Mouse (Mus musculus) embryonic facial prominence, embryonic 14.5 days (tissue): ENCODE data around the gene Ptk7. TPM values are rescaled to one million over a fixed set of nuclear protein-coding genes. Genes with fewer than 3 reads are reported as not detected.
"Not testable (repeated sequence)": the region's sequence is repeated elsewhere in the genome, so short reads cannot be mapped to it uniquely, and the experiment has no call there.

Experiments used
- ATAC-seq: fragments of 200-750 bp; cut with Nextera tagmentation; 2 replicates; pipeline ENCODE4 v1.8.0; 2017; ENCODE audit warnings: low read depth, moderate number of reproducible peaks, moderate TSS enrichment
- DNase-seq: peaks from one replicate; pipeline ENCODE4 v3.0.0-alpha.2; 2015; ENCODE audit warnings: low spot score
- H3K27ac ChIP-seq: fragments of 300-500 bp; sonication (generic); replicated peaks from 2 replicates; pipeline ENCODE4 v1.5.1; 2014; ENCODE audit warnings: low read depth, mild to moderate bottlenecking, low read length, moderate library complexity
- H3K27me3 ChIP-seq: fragments of 300-500 bp; sonication (generic); replicated peaks from 2 replicates; pipeline ENCODE4 v1.6.1; 2014; ENCODE audit warnings: low read length; ENCODE audit not compliant: control insufficient read depth, insufficient read depth
- H3K36me3 ChIP-seq: fragments of 300-500 bp; sonication (generic); 2 replicates; pipeline ENCODE4 v1.6.1; 2014; ENCODE audit warnings: low read length, mixed read lengths; ENCODE audit not compliant: control insufficient read depth, insufficient read depth
- H3K4me1 ChIP-seq: fragments of 300-500 bp; sonication (generic); 2 replicates; pipeline ENCODE4 v1.6.1; 2014; ENCODE audit warnings: antibody characterized with exemption, low read length; ENCODE audit not compliant: control insufficient read depth, insufficient read depth
- H3K4me2 ChIP-seq: fragments of 300-500 bp; sonication (generic); 2 replicates; pipeline ENCODE4 v1.6.1; 2014; ENCODE audit warnings: low read depth, mild to moderate bottlenecking, low read length, moderate library complexity, mixed read lengths
- H3K4me3 ChIP-seq: fragments of 300-500 bp; sonication (generic); 2 replicates; pipeline ENCODE4 v1.5.1; 2014; ENCODE audit warnings: low read depth, mild to moderate bottlenecking, low read length
- H3K9ac ChIP-seq: fragments of 300-500 bp; sonication (generic); 2 replicates; pipeline ENCODE4 v1.6.1; 2014; ENCODE audit warnings: low read depth, mild to moderate bottlenecking, low read length, moderate library complexity, mixed read lengths
- H3K9me3 ChIP-seq: fragments of 300-500 bp; sonication (generic); 2 replicates; pipeline ENCODE4 v1.6.1; 2016; ENCODE audit warnings: low read length; ENCODE audit not compliant: control insufficient read depth
- WGBS: fragments of 180-500 bp; shearing (Covaris S2); extraction: QIAGEN DNeasy Blood & Tissue Kit; methylation state at CpG from one replicate; pipeline ENCODE4 v1.1.7; 2014; 5-methylcytosine and 5-hydroxymethylcytosine counted together
- polyA plus RNA-seq: library from polyadenylated mRNA; unstranded; fragments of >200 nt; fragmentation: Nextera tagmentation; extraction: Ambion mirVana; gene quantifications from 2 replicates; pipeline ENCODE4 v1.2.1, GENCODE M21; 2014

Gene Ptk7
- polyA plus RNA-seq, 1 experiment from 2014 or later: 68.0 TPM

- H3K36me3 ChIP-seq: peaks cover 97% of the 10 kb centered on the region
These were observed 54.8 kb downstream of the Ptk7 start for GRCm38 (mm10) chr17:46574535-46574934.

DNA sequence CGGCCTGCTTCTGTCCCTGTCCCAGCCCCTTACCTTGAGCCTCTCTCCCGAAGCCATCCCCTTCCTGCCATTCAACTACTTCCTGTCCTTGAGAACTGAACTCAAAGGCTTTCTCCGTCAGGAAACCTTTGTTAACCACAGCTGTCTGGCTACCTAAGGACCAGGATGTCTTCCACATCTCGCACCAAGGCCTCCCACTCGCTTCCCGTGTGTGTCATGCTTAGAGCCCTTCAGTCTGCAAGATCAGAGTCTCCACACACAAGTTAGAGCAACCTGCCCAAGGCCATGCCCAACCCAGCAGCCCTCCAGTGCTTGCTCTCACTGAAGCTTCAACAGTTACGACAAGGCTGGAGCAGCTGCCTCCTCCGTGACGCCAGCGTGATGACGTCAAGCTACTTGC lies 58.3 kb downstream of the Ptk7 start:
- no peak overlapping the region for H3K9ac ChIP-seq
- H3K4me2 ChIP-seq: no peak overlapping the region
- no peaks in the 10 kb centered on the region for H3K9me3 ChIP-seq
- H3K27ac ChIP-seq: peak overlapping the region; percentile 44; the same call in 1 of the 2 replicates
- no peak for ATAC-seq
- 85% methylated on average over 11 of the region's 11 CpGs for WGBS
- DNase-seq: no peak
- peaks cover 97% of the 10 kb centered on the region for H3K36me3 ChIP-seq
- H3K27me3 ChIP-seq: no peaks in the 10 kb centered on the region
- H3K4me3 ChIP-seq: no peak overlapping the region
- H3K4me1 ChIP-seq: no peaks in the 10 kb centered on the region

More at GRCm38 (mm10) chr17:46574535-46574934, 54.8 kb downstream of the Ptk7 start:
- Histone ChIP-seq H3K9ac (no peak overlapping the region), H3K9me3 (no peaks in the 10 kb centered on the region), H3K4me3 (no peak overlapping the region), H3K27me3 (no peaks in the 10 kb centered on the region), H3K4me2 (no peak overlapping the region), H3K27ac (no peak overlapping the region), H3K4me1 (no peaks in the 10 kb centered on the region)
- WGBS: 94% methylated on average over 7 of the region's 7 CpGs
- DNase-seq (no peak), ATAC-seq (no peak)

- Histone ChIP-seq H3K4me2 (no peak overlapping the region), H3K4me1 (peaks cover 13% of the 10 kb centered on the region), H3K36me3 (peaks cover 10% of the 10 kb centered on the region), H3K27me3 (no peaks in the 10 kb centered on the region), H3K9me3 (no peaks in the 10 kb centered on the region), H3K9ac (no peak overlapping the region), H3K4me3 (no peak overlapping the region), H3K27ac (no peak overlapping the region)
- no peak for ATAC-seq
- 90% methylated on average over 6 of the region's 6 CpGs for WGBS
- no peak for DNase-seq
These were observed 70.2 kb downstream of the Ptk7 start for GRCm38 (mm10) chr17:46559146-46559545.

DNA sequence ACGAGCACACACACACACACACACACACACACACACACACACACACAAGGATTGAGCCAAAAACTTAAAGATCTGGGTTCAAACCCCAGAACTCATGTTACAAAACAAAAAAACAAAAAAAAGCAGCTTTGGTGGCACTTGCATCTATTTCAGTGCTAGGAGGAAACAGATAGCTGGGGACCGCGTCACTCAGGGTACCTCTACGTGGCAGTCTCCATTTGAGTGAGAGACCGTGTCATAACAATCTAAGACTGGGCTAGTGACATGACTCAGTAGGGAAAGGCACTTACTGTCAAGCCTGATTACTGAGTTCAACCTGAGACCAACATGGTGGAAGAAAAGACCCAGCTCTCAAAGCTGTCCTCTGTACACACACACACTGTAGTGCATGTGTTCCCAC lies 71.2 kb downstream of the Ptk7 start:
- H3K27me3 ChIP-seq: no peaks in the 10 kb centered on the region
- H3K36me3 ChIP-seq: no peaks in the 10 kb centered on the region; the same call in 1 of the 2 replicates
- no peak overlapping the region for H3K27ac ChIP-seq
- peaks cover 23% of the 10 kb centered on the region for H3K4me1 ChIP-seq
- ATAC-seq (no peak), DNase-seq (no peak)
- WGBS: 91% methylated on average over 5 of the region's 5 CpGs
- H3K9me3 ChIP-seq: no peaks in the 10 kb centered on the region
- H3K9ac ChIP-seq: no peak overlapping the region
- no peak overlapping the region for H3K4me2 ChIP-seq
- no peak overlapping the region for H3K4me3 ChIP-seq

DNA sequence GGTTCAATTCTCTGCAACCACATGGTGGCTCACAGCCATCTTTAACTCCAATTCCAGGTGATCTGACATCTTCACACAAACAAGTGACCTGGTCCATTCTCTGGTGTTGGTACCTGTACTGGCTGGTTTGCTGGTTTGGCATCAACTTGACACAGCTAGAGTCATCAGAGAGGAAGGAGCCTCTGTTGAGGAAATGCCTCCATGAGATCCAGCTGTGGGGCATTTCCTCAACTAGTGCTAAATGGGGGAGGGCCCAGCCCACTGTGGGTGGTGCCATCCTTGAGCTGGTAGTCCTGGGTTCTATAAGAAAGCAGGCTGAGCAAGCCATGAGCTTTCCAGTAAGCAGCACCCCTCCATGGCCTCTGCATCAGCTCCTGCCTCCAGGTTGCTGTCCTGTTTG lies 72.0 kb downstream of the Ptk7 start:
- Histone ChIP-seq H3K4me1 (peaks cover 28% of the 10 kb centered on the region), H3K4me2 (peak overlapping the region; percentile 75; the same call in 1 of the 2 replicates), H3K4me3 (peak overlapping the region; percentile 91; the same call in 1 of the 2 replicates), H3K9ac (peak overlapping the region; percentile 65; the same call in 1 of the 2 replicates), H3K27ac (peak overlapping the region; percentile 91)
- H3K36me3 ChIP-seq, H3K27me3 ChIP-seq, H3K9me3 ChIP-seq, ATAC-seq, DNase-seq: not testable (repeated sequence)

GRCm38 (mm10) chr17:46556584-46556945 lies 72.7 kb downstream of the Ptk7 start:
- H3K9me3 ChIP-seq: no peaks in the 10 kb centered on the region
- peak overlapping the region; percentile 91 for H3K4me3 ChIP-seq
- peak; percentile 70 for DNase-seq
- peak overlapping the region; percentile 75 for H3K4me2 ChIP-seq
- peak; percentile 3; the same call in 1 of the 2 replicates for ATAC-seq
- WGBS: under 1% methylated on average over 11 of the region's 11 CpGs
- peak overlapping the region; percentile 65 for H3K9ac ChIP-seq
- H3K27ac ChIP-seq: peak overlapping the region; percentile 91
- no peaks in the 10 kb centered on the region for H3K27me3 ChIP-seq
- peaks cover 32% of the 10 kb centered on the region for H3K4me1 ChIP-seq
- peaks cover 9% of the 10 kb centered on the region for H3K36me3 ChIP-seq

- peaks cover 32% of the 10 kb centered on the region for H3K4me1 ChIP-seq
- peaks cover 15% of the 10 kb centered on the region for H3K36me3 ChIP-seq
- H3K4me3 ChIP-seq: peak within 1 kb of the TSS; percentile 91
- peak within 1 kb of the TSS; percentile 98 for H3K9ac ChIP-seq
- WGBS: under 1% methylated on average over 22 of the region's 87 CpGs
- no peaks in the 10 kb centered on the region for H3K27me3 ChIP-seq
- peak; percentile 100 for DNase-seq
- H3K9me3 ChIP-seq: no peaks in the 10 kb centered on the region
- ATAC-seq: peak; percentile 95
- peak within 1 kb of the TSS; percentile 91 for H3K27ac ChIP-seq
- peak within 1 kb of the TSS; percentile 92 for H3K4me2 ChIP-seq
These were observed 73.4 kb downstream of the Ptk7 start, which contains the start of gene Srf for GRCm38 (mm10) chr17:46555673-46556583. TSS of gene Srf (minus strand) at chr17:46556175.

DNA sequence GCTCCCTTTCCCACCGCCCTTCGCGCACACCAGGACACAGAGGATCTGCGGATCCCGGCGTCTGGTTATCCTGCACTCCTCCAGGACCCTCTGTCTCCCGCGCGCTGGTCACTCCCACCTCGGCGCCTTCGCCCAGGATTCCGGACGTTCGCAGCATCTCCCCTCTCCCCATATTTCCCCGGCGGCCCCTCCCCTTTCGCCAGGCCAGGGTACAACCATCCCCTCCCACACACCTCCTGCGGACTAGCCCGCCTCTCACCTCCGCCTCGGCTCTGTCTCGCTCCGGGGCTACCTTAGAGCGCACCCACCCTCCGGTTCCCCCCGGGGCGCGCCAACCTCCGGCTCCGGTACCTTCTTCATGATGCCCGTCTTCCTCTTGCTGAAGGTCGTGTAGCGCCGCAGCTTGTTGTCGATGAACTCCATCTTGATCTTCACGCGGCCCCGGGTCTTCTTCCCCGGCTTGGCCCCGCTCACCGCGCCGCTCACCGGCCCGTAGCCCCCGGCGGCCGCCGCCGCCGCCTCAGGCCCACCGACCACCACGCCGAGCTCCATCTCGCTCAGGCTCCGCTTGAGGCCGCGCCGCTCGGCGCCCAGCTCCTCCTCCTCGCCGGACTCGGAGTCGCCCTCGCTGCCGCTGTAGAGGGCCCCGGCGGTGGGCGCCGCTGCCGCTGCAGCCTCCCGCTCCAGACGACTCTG lies 74.2 kb downstream of the Ptk7 start:
- H3K4me1 ChIP-seq: peaks cover 32% of the 10 kb centered on the region
- WGBS: under 1% methylated on average over 63 of the region's 75 CpGs
- peak overlapping the region; percentile 91 for H3K27ac ChIP-seq
- no peaks in the 10 kb centered on the region for H3K9me3 ChIP-seq
- H3K4me2 ChIP-seq: peak overlapping the region; percentile 92
- peak overlapping the region; percentile 91 for H3K4me3 ChIP-seq
- ATAC-seq (no peak), DNase-seq (peak; percentile 29)
- peak overlapping the region; percentile 98 for H3K9ac ChIP-seq
- H3K36me3 ChIP-seq: peaks cover 23% of the 10 kb centered on the region
- H3K27me3 ChIP-seq: no peaks in the 10 kb centered on the region
